Mouse (Mus musculus): ENCODE results near the gene Dock9.
"Not testable (repeated sequence)": the region's sequence is repeated elsewhere in the genome, so short reads cannot be mapped to it uniquely, and the experiment has no call there.

The Dock9 gene

DNA sequence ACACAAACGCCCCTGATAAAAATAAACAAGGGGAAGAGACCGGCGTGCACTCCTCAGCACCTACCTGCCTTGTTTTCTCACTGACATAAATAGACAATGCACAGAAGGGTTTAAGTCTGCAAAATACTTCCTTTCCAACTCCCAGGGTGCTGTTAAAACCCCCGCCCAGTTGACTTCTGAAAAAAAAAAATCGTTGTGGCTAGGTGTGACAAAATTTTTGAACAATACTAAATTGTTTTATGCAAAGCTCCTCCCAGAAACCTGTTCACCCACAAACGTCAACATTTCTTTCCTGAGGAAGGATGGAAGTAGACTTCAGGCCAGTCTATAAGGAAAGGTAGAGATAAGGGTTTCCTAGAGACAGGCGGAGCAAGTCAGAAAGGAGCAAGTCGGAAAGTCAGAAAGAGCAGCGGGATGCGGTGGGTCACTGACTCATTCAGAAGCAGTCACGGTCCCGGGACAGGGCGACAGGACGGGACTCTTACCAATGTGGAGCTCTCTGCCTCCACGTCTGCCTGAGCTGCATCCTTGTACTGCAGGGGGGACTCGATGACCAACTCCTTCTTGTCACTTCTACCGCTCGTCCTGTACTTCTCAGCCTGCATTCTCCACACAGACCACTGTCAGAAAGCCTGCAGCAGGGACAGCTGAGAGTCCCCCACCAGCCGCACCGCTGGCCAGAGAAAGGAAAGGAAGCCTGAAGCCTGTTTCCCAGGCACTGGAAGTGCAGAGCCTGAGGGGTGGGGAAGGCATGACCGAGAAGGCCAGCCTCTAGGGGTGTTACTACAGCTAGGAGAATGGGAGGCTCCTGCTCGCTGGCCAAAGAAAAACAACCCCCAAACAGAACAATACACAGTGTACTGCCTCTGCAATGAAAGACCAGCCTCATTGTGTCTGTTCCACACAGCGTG is 99.7 kb downstream of the Dock9 start:
- DNase-seq = peak; percentile 99

GRCm38 (mm10) chr14:121697143-121697680 is 100.4 kb downstream of the Dock9 start:
- peak; percentile 92 for DNase-seq

DNA sequence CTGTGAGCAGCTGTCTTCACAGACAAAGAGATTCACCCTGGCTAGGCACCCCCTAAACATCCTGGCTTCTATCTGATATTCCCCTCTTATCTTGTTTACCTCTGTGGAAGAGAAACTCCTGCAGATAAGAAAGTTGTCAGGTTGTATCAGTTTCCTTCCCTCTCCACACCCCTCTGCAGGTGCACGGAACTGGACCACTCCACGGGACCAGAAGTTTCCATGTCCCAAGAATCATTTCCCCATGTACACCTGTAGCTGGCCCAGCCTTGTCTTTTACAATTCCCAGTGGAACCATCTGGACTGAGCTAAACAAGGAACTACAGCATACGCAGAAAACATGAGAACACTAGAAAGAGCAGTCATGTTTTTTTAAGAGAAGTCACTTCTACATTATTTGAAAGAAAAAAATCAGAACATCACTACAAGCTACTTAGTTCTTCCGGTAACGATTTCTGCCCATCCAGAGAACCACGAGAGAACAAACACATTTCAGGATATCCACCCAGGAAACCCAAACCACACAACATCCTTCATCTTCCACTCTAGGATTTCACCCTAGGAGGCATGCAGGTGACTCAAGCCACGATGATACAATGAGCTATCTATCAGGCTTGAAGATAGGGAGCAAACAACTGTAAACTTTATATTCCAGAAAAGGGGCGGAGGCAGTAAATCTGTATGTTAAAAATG is 101.1 kb downstream of the Dock9 start:
- no peak for DNase-seq

DNA sequence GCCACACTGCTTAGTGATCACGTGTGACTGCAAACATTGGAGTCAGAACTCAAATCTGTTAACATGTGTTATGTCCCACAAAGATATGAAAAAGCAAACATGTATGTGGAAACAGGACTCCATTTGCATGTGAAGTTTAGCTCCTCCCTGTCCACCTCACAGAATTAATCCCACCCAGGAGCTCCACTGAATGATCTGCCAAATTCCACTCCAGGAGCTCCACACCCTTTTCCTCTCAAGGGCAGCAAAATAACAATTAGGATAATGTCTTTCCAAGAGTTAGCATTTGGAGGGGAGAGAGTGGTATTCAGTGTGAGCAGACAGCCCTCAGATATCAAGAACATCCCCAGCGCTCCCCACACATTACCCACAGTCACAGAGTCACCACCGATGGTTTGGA is 102.9 kb downstream of the Dock9 start:
- peak; percentile 92 for DNase-seq

DNA sequence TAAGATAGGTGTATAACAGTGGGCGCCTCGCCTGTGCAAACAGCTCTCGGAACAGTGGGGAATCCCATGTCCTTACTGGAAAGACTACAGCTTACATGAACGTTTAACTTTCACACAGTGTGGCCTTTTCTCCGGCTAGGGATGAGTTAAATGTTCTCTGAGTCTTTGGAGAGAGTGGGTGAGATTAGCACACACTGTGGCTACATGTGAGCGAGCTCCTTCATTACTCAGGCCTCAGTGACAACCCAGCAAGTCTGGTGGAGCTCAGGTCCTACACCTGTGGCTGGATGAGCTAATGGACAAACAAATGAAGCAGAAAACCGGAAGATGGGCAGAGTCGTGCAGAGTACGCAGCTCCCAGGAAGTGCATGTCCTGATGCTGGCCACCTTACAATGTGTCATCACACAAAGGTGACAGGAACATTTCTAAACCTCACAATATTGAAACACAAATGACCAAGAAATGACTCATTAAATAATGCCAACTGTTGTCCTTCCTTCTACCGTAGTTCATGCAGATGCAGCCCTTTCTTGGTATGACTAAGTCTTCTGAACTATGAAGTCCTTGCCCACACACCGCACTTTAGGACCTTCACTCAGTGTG is 103.5 kb downstream of the Dock9 start:
- no peak for DNase-seq

DNA sequence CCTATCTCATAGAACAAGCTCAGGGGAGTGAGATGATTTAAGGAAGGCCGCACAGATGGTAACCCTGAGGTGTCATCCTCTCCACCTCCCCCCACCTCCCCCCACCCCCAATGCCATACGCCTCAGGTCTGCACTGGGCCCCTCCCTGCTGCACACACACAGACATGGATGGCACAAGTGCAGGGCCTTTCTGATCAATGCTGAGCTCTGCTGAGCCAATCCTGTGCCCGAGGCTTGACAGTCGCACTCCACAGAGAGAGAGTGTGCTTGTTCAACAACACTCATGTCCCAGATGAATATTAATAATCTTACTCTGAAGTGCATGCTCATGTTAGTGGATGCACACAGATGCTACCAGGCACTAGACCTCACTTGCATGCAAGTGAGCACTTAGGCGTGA is 108.0 kb downstream of the Dock9 start:
- not testable (repeated sequence) for DNase-seq

DNA sequence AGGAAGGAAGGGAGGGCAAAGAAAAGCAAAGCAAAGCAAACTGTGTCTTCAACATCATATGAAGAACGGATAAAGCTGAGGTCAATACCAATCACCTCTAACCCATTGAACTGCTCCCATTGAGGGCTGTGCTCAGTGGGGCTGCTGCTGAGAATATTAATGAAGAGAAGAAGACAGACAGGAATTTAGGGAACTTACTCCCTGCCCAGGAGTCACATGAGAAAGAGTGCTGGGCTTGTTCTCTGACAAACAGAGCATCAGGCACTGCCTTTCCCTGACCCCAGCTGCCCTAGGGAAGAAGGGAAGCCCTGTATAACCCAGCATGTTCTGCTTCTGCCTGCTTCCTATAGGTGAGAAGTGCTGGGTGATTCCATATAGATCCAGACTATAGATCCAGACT is 109.5 kb downstream of the Dock9 start:
- DNase-seq = no peak

GRCm38 (mm10) chr14:121687274-121687673 is 110.4 kb downstream of the Dock9 start:
- DNase-seq = no peak

- peak; percentile 90 for DNase-seq
These were observed 118.7 kb downstream of the Dock9 start for GRCm38 (mm10) chr14:121678913-121679312.

GRCm38 (mm10) chr14:121678445-121678844 is 119.2 kb downstream of the Dock9 start:
- peak; percentile 97 for DNase-seq

GRCm38 (mm10) chr14:121676596-121677330 is 120.9 kb downstream of the Dock9 start:
- peak; percentile 91 for DNase-seq

DNA sequence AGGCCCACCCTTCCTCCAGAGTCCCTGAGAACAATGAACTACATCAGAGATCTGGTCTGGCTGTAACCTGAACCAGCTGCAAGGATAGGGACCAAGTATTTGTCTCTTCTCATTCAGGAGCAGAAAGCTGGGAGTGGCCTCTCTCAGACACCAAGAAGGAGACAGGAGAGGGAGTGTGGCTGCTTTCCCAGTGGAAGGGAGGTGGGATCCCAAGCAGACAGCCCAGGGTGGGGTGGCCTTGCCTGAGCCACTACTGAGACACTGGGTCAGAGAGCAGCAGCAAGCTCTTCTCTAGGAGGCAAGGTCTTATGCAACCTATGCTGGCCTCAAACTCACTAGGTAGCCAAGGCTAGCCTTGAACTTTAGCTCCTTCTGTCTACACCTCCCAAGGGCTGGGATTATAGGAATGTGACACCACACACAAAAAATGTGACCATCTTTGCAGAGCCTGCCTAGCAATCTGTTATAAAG is 121.5 kb downstream of the Dock9 start:
- DNase-seq = peak; percentile 96

- DNase-seq = peak; percentile 96
These were observed 122.1 kb downstream of the Dock9 start for GRCm38 (mm10) chr14:121675579-121675978.

GRCm38 (mm10) chr14:121675146-121675545 is 122.5 kb downstream of the Dock9 start:
- no peak for DNase-seq

DNA sequence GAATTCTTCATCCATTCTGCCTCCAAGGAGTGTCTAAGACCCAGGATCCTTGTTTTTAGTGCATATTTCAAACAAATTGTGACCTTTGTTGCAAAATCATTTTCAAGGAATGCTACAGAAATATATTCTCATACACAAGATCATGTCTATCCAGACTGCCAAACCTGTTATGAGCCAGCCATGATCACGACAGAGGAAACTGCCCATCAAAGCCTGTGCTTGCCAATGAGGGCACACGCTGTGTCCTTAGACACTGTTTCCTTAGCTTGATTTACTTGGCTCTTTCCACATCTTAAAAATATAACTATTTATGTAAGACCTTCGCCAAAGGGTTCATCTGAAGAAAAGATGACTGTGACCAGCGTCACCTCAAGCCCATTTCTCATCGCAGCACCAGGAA is 127.6 kb downstream of the Dock9 start:
- DNase-seq = no peak

DNA sequence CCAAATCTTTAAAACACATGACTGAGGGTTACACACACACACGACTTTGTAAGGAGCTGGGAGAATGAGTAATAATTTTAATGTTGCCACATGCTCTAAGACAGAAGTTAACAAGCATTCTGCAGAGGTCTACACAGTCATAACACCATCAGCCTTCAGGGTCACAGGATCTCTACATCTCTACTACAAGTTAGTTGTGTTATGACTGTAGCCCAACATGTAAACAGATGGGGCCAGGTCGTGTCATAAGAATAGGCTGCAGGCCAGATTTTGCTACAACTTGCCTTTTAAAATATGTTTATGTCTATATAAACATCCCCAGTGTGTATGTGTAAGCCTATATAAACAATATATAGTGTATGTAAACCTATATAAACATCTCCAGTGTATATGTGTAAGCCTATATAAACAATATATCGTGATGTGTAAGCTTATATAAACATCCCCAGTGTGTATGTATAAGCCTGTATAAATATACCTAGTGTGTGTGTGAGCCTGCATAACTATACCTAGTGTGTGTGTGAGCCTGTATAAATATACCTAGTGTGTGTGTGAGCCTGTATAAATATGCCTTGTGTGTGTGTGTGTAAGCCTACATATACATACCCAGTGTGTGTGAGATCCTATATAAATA is 130.9 kb downstream of the Dock9 start:
- no peak for DNase-seq

DNA sequence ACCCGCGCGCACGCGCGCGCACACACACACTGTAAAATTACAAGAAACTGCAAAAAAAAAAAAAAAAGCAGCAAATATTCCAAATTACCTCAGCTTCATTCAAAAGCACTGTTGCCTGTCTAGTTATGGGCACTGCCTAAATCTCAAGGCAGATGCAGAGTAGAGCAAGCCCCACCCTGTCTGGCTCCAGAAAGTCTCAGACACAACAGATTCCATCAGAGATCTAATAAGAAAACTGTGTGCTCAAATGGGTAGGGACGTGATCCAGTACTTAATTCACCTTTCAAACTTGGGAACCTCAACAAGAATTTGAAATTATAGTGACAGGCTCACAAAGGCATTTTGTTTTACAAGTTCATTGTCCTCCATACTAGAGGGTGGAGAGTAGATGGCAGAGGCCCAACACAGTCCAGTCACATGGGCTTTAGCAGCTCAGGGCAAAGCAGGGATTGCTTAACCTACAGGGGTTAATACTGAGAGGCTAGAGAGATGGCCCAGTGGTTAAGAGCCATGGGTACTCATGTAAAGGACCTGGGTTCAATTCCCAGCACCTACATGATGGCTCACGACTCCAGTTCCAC is 131.9 kb downstream of the Dock9 start:
- DNase-seq = no peak

DNA sequence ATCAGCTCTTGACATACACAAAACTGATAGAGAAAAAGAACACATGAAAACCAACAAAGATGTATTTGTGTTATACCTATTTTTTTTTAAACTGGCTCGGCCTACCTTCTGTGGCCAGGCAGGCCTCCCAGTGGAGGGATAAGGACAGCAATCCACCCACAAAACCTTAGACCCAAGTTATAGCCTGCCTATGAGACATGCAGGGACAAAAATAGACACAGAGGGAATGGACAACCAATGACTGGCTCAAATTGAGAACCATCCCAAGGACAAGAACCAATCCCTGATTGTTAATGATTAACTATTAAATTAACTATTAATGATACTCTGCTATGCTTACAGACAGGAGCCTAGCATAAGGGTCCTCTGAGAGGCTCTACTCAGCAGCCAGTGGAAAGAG is 133.7 kb downstream of the Dock9 start:
- DNase-seq = no peak

DNA sequence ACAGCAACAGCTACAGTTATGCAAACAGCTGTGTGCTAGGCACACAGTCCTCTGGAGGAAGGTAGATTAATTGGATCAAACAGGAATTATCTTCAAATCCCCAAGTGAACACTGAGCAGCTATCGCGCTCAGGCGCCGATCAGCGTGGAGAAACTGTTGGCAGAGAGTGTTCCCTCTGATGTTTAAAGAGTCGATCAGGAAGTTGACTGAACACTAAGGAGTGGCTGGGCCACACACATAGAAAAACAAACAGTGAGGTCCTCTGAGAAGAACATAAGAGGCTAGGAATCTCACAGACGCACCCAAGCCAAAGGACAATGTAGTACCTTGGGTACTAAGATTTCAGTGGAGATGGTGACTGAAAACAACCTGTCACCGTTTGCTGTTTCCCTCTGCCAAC is 136.7 kb downstream of the Dock9 start:
- no peak for DNase-seq

- DNase-seq = peak; percentile 96
These were observed 137.3 kb downstream of the Dock9 start for GRCm38 (mm10) chr14:121660167-121660894.

Measured in heart, adult 11 months (tissue).